Mouse (Mus musculus) neural tube, embryonic 15.5 days (tissue): ENCODE data around the gene Sppl3. TPM values are rescaled to one million over a fixed set of nuclear protein-coding genes. Genes with fewer than 3 reads are reported as not detected.

Experiments used
- ATAC-seq: fragments of 200-750 bp; cut with Nextera tagmentation; 2 replicates; pipeline ENCODE4 v1.8.0; 2017; ENCODE audit warnings: mild to moderate bottlenecking, moderate TSS enrichment, moderate library complexity; ENCODE audit not compliant: low FRiP score
- H3K27ac ChIP-seq: fragments of 300-500 bp; sonication (generic); replicated peaks from 2 replicates; pipeline ENCODE4 v1.5.1; 2015; ENCODE audit warnings: mild to moderate bottlenecking, inconsistent platforms
- H3K27me3 ChIP-seq: fragments of 300-500 bp; sonication (generic); replicated peaks from 2 replicates; pipeline ENCODE4 v1.6.1; 2015; ENCODE audit warnings: inconsistent platforms
- H3K36me3 ChIP-seq: fragments of 300-500 bp; sonication (generic); 2 replicates; pipeline ENCODE4 v1.6.1; 2015; ENCODE audit warnings: inconsistent platforms
- H3K4me1 ChIP-seq: fragments of 300-500 bp; sonication (generic); 2 replicates; pipeline ENCODE4 v1.6.1; 2015; ENCODE audit warnings: inconsistent platforms
- H3K4me2 ChIP-seq: fragments of 300-500 bp; sonication (generic); 2 replicates; pipeline ENCODE4 v1.6.1; 2015; ENCODE audit warnings: inconsistent platforms, mild to moderate bottlenecking, moderate library complexity
- H3K4me3 ChIP-seq: fragments of 300-500 bp; sonication (generic); replicated peaks from 2 replicates; pipeline ENCODE4 v1.5.1; 2015; ENCODE audit warnings: mild to moderate bottlenecking, inconsistent platforms
- H3K9ac ChIP-seq: fragments of 300-500 bp; sonication (generic); replicated peaks from 2 replicates; pipeline ENCODE4 v1.6.1; 2015; ENCODE audit warnings: mild to moderate bottlenecking, inconsistent platforms
- H3K9me3 ChIP-seq: fragments of 300-500 bp; sonication (generic); replicated peaks from 2 replicates; pipeline ENCODE4 v1.6.1; 2016; ENCODE audit warnings: inconsistent platforms
- WGBS: fragments of 180-500 bp; shearing (Covaris S2); methylation state at CpG from one replicate; pipeline ENCODE4 v1.1.7; 2015; ENCODE audit warnings: mixed read lengths; 5-methylcytosine and 5-hydroxymethylcytosine counted together
- polyA plus RNA-seq: library from polyadenylated mRNA; unstranded; fragments of >200 nt; fragmentation: Nextera tagmentation; extraction: Ambion mirVana; gene quantifications from 2 replicates; pipeline ENCODE4 v1.2.1, GENCODE M21; 2015

Gene Sppl3
- polyA plus RNA-seq, 1 experiment from 2014 or later: 30.9 TPM

GRCm38 (mm10) chr5:115018813-115019212 lies 7.9 kb downstream of the Sppl3 start:
- WGBS: 86% methylated on average over 4 of the region's 4 CpGs
- H3K27ac ChIP-seq: no peak overlapping the region
- no peaks in the 10 kb centered on the region for H3K27me3 ChIP-seq
- no peaks in the 10 kb centered on the region for H3K36me3 ChIP-seq
- no peak for ATAC-seq
- H3K4me2 ChIP-seq: no peak overlapping the region
- no peak overlapping the region for H3K9ac ChIP-seq
- no peaks in the 10 kb centered on the region for H3K9me3 ChIP-seq
- H3K4me3 ChIP-seq: no peak overlapping the region
- peaks cover 24% of the 10 kb centered on the region for H3K4me1 ChIP-seq

- Histone ChIP-seq H3K4me1 (peaks cover 20% of the 10 kb centered on the region), H3K4me3 (no peak overlapping the region), H3K9ac (no peak overlapping the region), H3K4me2 (no peak overlapping the region), H3K36me3 (no peaks in the 10 kb centered on the region), H3K9me3 (no peaks in the 10 kb centered on the region), H3K27me3 (no peaks in the 10 kb centered on the region), H3K27ac (no peak overlapping the region)
- ATAC-seq: no peak
- WGBS: 93% methylated on average over 7 of the region's 7 CpGs
Measured at GRCm38 (mm10) chr5:115022021-115022420, 11.1 kb downstream of the Sppl3 start.

GRCm38 (mm10) chr5:115026170-115026569 lies 15.2 kb downstream of the Sppl3 start:
- H3K4me2 ChIP-seq: no peak overlapping the region
- H3K9ac ChIP-seq: no peak overlapping the region
- ATAC-seq: no peak
- H3K36me3 ChIP-seq: no peaks in the 10 kb centered on the region
- H3K9me3 ChIP-seq: no peaks in the 10 kb centered on the region
- no peak overlapping the region for H3K4me3 ChIP-seq
- H3K4me1 ChIP-seq: peaks cover 36% of the 10 kb centered on the region
- no peak overlapping the region for H3K27ac ChIP-seq
- WGBS: 83% methylated on average over 4 of the region's 4 CpGs
- no peaks in the 10 kb centered on the region for H3K27me3 ChIP-seq

DNA sequence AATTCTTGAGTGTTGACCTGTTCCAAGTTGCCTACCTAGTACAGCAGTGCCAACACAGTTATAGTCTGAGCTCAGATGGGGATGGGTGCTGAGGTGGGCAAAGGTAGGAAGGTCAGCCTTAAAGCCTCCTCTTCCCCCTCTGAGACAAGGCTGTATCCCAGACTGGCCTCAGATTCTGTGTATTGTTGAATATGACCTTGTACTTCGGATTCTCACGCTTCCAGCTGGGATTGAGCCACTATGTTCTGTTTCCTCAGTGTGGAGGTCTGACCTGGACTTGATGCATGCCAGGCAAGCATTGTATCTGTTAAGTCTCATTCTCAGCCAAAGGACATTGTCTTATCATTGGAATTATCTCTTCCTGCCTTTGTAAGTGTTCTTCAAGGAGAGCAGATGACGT lies 16.2 kb downstream of the Sppl3 start:
- H3K27me3 ChIP-seq: no peaks in the 10 kb centered on the region
- no peak overlapping the region for H3K27ac ChIP-seq
- no peak overlapping the region for H3K4me2 ChIP-seq
- WGBS: 89% methylated on average over 3 of the region's 3 CpGs
- no peaks in the 10 kb centered on the region for H3K36me3 ChIP-seq
- ATAC-seq: no peak
- no peak overlapping the region for H3K4me3 ChIP-seq
- H3K4me1 ChIP-seq: peaks cover 42% of the 10 kb centered on the region
- no peaks in the 10 kb centered on the region for H3K9me3 ChIP-seq
- no peak overlapping the region for H3K9ac ChIP-seq

DNA sequence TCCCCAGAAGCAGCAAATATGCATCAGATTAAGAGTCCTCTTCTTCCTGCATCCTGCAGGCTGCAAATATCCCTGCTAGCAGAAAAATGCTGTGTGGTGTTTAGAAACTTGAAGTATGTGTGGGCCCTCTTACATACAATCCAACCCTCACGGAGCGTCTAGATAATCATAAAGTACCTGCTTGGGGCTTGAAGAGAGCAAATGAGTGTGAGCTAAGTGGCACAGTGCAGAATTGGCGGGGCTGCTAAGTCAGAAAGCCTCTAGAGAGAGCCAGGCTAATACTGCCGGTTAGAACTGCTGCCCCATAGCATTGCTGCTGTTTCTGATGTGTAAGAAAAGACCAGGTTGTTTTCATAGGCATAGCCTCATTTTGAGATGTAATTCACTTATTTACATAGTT lies 18.0 kb downstream of the Sppl3 start:
- peaks cover 56% of the 10 kb centered on the region for H3K4me1 ChIP-seq
- no peaks in the 10 kb centered on the region for H3K9me3 ChIP-seq
- no peak overlapping the region for H3K9ac ChIP-seq
- no peak overlapping the region for H3K4me2 ChIP-seq
- no peak overlapping the region for H3K4me3 ChIP-seq
- no peaks in the 10 kb centered on the region for H3K36me3 ChIP-seq
- no peak overlapping the region for H3K27ac ChIP-seq
- ATAC-seq: no peak
- WGBS: 76% methylated on average over 4 of the region's 4 CpGs
- H3K27me3 ChIP-seq: no peaks in the 10 kb centered on the region

DNA sequence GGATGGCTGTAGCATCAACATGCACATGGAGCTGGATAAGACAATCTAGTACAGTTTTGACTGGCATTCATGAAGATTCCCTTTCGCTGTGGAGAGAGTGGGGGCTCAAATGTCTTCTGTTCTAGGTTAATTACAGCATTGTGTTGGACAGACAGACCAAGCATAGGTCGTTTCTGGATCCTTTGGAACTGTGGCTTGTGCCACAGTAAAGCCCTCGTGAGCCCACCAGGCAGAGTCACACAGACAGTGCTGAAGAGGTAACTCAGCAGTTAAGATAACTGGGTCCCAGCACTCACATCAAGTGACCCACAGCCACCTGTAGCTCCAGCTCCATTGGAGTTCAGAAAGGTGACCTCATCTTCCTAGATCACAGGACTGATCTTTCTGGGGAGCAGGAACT lies 18.6 kb downstream of the Sppl3 start:
- Histone ChIP-seq H3K9me3 (no peaks in the 10 kb centered on the region), H3K4me3 (no peak overlapping the region), H3K36me3 (no peaks in the 10 kb centered on the region), H3K27me3 (no peaks in the 10 kb centered on the region), H3K27ac (no peak overlapping the region), H3K9ac (no peak overlapping the region), H3K4me2 (no peak overlapping the region), H3K4me1 (peaks cover 55% of the 10 kb centered on the region)
- ATAC-seq: no peak
- WGBS: 94% methylated on average over 3 of the region's 3 CpGs

DNA sequence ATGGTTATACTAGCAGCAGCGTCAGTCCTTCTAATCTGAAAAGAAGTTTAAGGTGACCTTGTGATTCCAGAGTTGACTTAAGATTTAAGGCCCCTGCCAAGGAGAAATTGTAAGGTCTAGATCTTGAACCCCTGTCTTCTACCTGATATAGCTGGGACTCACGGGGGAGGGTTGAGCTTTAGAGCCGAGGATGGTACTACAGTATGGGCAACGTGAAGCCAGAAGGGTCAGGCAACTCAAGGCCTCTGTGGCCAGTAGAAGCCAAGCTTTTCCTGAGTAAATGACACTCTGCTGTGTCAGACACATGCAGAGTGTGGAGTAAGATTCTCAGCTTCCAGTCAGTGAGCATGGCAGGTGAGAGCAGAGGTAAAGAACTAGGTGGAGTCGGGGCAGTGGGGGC lies 20.6 kb downstream of the Sppl3 start:
- Histone ChIP-seq H3K27ac (no peak overlapping the region), H3K9me3 (no peaks in the 10 kb centered on the region), H3K27me3 (no peaks in the 10 kb centered on the region), H3K36me3 (no peaks in the 10 kb centered on the region), H3K9ac (no peak overlapping the region), H3K4me1 (peaks cover 43% of the 10 kb centered on the region), H3K4me3 (no peak overlapping the region), H3K4me2 (no peak overlapping the region)
- no peak for ATAC-seq
- 84% methylated on average over 5 of the region's 5 CpGs for WGBS

- no peak for ATAC-seq
- Histone ChIP-seq H3K9me3 (no peaks in the 10 kb centered on the region), H3K27ac (no peak overlapping the region), H3K27me3 (no peaks in the 10 kb centered on the region), H3K9ac (no peak overlapping the region), H3K4me2 (no peak overlapping the region), H3K4me1 (peaks cover 40% of the 10 kb centered on the region), H3K36me3 (no peaks in the 10 kb centered on the region), H3K4me3 (no peak overlapping the region)
- WGBS: 94% methylated on average over 2 of the region's 2 CpGs
Measured at GRCm38 (mm10) chr5:115032620-115033019, 21.7 kb downstream of the Sppl3 start.

DNA sequence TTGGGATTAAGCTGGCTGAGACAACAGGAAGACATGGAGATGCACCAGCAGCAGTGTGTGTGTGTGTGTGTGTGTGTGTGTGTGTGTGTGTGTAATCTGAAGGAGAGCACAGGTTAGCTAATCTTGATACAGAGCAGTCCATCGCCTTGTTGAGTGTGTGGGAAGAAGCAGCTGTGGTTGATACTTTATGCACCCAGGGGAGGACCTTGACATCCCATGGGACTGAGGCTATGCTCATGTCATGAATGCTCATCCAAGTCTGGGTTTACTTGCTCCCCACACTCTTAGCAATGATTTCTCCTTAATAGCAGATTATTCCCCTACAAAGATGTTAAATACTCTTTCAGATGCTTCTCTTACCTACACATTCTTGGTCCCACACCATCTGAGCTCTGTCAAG lies 24.3 kb downstream of the Sppl3 start:
- no peak overlapping the region for H3K9ac ChIP-seq
- ATAC-seq: no peak
- 86% methylated on average over 1 of the region's 1 CpGs for WGBS

GRCm38 (mm10) chr5:115037099-115037498 lies 26.2 kb downstream of the Sppl3 start:
- Histone ChIP-seq H3K27me3 (no peaks in the 10 kb centered on the region), H3K4me1 (peaks cover 15% of the 10 kb centered on the region), H3K27ac (no peak overlapping the region), H3K9me3 (no peaks in the 10 kb centered on the region), H3K4me2 (no peak overlapping the region), H3K36me3 (no peaks in the 10 kb centered on the region), H3K9ac (no peak overlapping the region), H3K4me3 (no peak overlapping the region)
- WGBS: 85% methylated on average over 2 of the region's 2 CpGs
- no peak for ATAC-seq

More for the DNA sequence above, 24.3 kb downstream of the Sppl3 start:
- no peaks in the 10 kb centered on the region for H3K27me3 ChIP-seq
- H3K9me3 ChIP-seq: no peaks in the 10 kb centered on the region
- H3K36me3 ChIP-seq: no peaks in the 10 kb centered on the region
- H3K4me3 ChIP-seq: no peak overlapping the region
- H3K4me1 ChIP-seq: peaks cover 28% of the 10 kb centered on the region
- H3K27ac ChIP-seq: no peak overlapping the region
- H3K4me2 ChIP-seq: no peak overlapping the region

- WGBS: 79% methylated on average over 4 of the region's 4 CpGs
- no peaks in the 10 kb centered on the region for H3K36me3 ChIP-seq
- H3K9ac ChIP-seq: no peak overlapping the region
- H3K9me3 ChIP-seq: no peaks in the 10 kb centered on the region
- no peak for ATAC-seq
- H3K4me3 ChIP-seq: no peak overlapping the region
- H3K27ac ChIP-seq: no peak overlapping the region
- H3K27me3 ChIP-seq: no peaks in the 10 kb centered on the region
- no peaks in the 10 kb centered on the region; the same call in 1 of the 2 replicates for H3K4me1 ChIP-seq
- H3K4me2 ChIP-seq: no peak overlapping the region
Measured at GRCm38 (mm10) chr5:115040756-115041155, 29.8 kb downstream of the Sppl3 start.

GRCm38 (mm10) chr5:115043626-115044025 lies 32.7 kb downstream of the Sppl3 start:
- WGBS: 92% methylated on average over 4 of the region's 4 CpGs
- Histone ChIP-seq H3K4me2 (no peak overlapping the region), H3K27me3 (no peaks in the 10 kb centered on the region), H3K4me1 (no peaks in the 10 kb centered on the region; the same call in 1 of the 2 replicates), H3K27ac (no peak overlapping the region), H3K9ac (no peak overlapping the region), H3K36me3 (no peaks in the 10 kb centered on the region), H3K4me3 (no peak overlapping the region), H3K9me3 (no peaks in the 10 kb centered on the region)
- ATAC-seq: no peak

GRCm38 (mm10) chr5:115045146-115045677 lies 34.3 kb downstream of the Sppl3 start:
- WGBS: 69% methylated on average over 2 of the region's 2 CpGs
- H3K4me3 ChIP-seq: no peak overlapping the region

More at GRCm38 (mm10) chr5:115045146-115045677, 34.3 kb downstream of the Sppl3 start:
- Histone ChIP-seq H3K9ac (no peak overlapping the region), H3K4me1 (no peaks in the 10 kb centered on the region; the same call in 1 of the 2 replicates), H3K36me3 (no peaks in the 10 kb centered on the region), H3K9me3 (no peaks in the 10 kb centered on the region), H3K27me3 (no peaks in the 10 kb centered on the region), H3K27ac (no peak overlapping the region), H3K4me2 (no peak overlapping the region)
- no peak for ATAC-seq
